Mouse (Mus musculus): ENCODE data around the gene Rhot2.
"Not testable (repeated sequence)": the region's sequence is repeated elsewhere in the genome, so short reads cannot be mapped to it uniquely, and the experiment has no call there.

Rhot2 gene

DNA sequence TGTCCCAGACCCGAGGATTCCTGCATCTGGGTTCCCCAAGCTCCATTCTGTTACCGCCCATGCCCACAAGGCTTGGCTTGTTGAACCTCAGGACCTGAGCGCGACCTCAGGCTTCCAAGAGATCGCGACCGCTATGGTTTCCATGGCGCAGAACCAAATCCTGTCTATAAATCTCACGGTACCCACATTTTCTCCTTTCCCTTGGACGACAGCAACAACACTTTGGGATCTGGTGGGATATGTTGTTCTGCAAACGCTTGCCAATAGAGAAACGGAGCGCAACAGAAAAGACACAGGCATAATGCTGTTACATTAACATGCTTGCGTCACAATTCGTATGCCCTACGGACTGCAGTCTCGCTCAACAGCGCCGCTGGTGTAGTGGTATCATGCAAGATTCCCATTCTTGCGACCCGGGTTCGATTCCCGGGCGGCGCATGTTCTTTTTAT lies 30.1 kb upstream of the Rhot2 start, which contains the start of gene Mettl26:
TSS of gene Mettl26 (plus strand) at position 354 of the 450 bp plus-strand sequence.
- DNase-seq (ENCODE audit: extremely low read depth, low read depth) = peak; percentile 77

- peak; percentile 12 for DNase-seq (ENCODE audit: extremely low read depth, low read depth)
These were observed 29.6 kb upstream of the Rhot2 start for GRCm38 (mm10) chr17:25874148-25874720.

- peak; percentile 53 for DNase-seq (ENCODE audit: extremely low read depth, low read depth)
These were observed 28.9 kb upstream of the Rhot2 start for GRCm38 (mm10) chr17:25873405-25874147.

DNA sequence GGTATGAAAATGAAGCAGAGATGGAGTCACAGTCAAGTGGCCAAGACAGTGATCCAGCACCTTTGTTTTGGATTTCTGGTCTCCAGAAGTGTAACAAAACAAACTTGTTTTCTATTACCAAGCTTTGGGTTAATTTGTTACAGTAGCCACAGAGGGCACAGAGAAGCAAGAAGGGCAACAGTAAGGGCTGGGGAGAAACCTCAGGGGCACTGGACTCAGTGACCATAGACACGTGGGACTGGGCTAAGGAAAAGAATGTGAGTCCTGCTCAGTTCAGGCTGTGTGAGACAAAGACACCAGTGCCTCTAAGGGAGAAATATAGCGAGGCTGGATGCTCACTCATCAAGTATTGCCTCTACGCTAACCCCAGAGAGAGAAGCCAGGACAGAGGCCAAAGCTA lies 28.0 kb upstream of the Rhot2 start:
- no peak for DNase-seq (ENCODE audit: extremely low read depth, low read depth)

GRCm38 (mm10) chr17:25871566-25871965 lies 26.9 kb upstream of the Rhot2 start:
- not testable (repeated sequence) for DNase-seq (ENCODE audit: extremely low read depth, low read depth)

DNA sequence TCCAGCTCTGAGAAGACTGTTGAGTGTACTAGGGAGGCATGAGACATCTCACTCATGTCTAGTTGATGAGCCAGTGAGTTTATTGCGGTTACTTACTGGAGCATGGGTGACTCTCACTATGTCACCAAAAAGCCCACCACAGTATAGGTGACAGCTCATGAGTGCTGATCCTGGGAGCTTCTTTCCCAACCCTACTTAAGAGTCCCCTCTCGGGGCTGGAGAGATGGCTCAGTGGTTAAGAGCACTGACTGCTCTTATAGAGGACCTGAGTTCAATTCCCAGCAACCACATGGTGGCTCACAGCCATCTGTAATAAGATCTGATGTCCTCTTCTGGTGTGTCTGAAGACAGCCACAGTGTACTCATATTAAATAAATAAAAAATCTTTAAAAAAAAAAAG lies 25.3 kb upstream of the Rhot2 start:
- no peak for DNase-seq (ENCODE audit: extremely low read depth, low read depth)

GRCm38 (mm10) chr17:25869498-25869897 lies 24.8 kb upstream of the Rhot2 start:
- no peak for DNase-seq (ENCODE audit: extremely low read depth, low read depth)

DNA sequence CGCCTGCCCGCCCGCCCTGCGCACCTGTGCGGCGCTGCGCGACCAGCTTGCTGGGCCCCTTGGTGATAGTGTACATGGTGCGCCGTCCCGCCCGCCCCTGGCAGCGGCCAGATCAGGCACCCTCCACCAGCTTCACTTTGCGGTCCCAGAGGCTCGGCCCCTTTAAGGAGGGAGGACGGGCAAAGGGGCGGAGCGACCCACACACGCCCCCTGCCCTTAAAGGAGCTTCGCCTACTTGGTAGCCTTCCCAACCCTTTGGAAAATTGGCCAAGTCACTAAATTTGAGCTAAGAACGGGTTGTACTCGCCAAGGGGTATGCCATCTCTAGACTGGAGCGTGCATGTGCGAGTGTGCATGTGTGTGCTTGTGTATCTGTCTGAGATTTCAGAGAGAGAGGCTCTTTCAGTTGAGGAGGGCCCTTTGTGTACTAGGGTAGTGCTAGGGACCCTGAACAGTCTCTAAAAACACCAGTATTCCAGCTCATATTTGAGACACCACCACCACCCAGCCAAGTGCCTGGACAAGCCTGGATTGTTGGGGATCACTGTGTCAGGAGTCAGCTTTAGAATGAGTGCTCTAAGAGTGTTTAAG lies 24.0 kb upstream of the Rhot2 start, which contains the start of gene Mcrip2:
TSS of gene Mcrip2 (minus strand) at position 164 of the 591 bp plus-strand sequence.
- DNase-seq (ENCODE audit: extremely low read depth, low read depth) = peak; percentile 63

DNA sequence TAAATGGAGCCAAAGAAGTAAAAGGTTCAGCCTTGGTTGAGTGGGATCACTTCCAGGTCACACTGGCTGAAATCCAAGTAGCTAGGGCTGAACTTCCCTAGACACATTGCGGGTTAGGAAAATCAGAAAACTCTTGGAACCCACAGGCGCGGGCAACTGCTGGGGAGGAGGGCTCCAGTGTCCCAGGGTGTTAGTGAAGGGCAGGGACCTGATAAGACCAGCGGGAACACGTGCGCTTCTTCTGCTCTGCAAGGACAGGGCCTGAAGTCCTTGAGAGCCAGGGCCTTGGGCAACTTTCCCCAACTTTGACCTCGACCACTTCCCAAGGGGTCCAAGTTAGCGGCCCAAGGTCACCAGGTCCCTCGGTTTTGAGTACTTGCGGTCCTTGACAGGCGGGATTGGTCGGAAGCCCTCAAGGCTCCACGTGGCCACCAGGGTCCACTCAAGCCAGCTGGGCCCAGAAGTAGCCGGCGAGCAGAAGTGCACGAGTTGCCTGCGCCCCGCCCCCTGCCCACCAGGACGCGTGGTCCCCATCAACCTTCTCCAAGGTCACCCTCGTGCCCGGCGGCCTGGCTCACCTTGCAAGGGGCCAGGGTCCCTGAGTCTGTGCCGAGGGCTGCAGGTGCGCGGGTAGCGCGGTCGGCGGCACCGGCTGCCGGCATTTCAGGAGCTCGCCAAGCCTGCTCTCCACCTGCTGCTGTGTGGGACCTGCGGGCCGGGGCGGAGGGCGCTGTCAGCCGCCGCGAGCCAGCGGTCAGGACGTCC lies 23.4 kb upstream of the Rhot2 start:
- no peak for DNase-seq (ENCODE audit: extremely low read depth, low read depth)

DNA sequence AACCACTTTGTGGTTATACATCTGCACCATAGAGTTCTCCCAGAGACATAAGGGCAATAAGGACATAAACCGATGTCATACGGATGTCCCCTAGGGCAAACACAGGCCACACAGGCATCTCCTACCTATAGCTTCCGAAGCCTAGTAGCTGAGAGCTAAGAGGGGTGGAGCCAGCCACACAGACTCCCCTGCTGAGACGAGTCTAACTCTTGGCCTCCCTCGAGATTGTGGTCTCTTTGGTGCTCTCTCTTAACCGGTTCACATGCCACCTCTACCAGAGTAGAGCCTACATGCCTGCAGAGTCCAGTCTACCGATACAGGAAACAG lies 22.8 kb upstream of the Rhot2 start:
- no peak for DNase-seq (ENCODE audit: extremely low read depth, low read depth)

DNA sequence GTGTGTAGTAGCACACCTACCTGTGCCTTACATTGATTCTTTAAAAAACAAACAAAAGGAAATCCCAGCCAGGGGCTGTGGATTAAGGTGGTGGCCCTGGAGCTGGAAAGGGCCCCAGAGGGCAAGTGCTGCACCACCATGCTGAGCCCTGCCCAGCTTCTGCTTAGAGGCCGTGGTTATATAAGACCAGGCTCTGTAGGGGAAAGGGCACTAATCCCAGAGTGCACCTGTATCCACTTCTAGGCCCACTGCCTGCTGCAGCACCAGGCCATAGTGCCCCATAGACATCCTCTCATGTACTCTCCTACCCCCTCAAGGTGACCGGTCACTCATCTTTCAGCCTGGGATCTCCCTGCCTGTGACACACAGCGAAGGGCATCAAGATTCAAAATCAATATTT lies 21.5 kb upstream of the Rhot2 start:
- DNase-seq (ENCODE audit: extremely low read depth, low read depth) = no peak

- DNase-seq (ENCODE audit: extremely low read depth, low read depth) = no peak
These were observed 20.6 kb upstream of the Rhot2 start for GRCm38 (mm10) chr17:25865288-25865687.

DNA sequence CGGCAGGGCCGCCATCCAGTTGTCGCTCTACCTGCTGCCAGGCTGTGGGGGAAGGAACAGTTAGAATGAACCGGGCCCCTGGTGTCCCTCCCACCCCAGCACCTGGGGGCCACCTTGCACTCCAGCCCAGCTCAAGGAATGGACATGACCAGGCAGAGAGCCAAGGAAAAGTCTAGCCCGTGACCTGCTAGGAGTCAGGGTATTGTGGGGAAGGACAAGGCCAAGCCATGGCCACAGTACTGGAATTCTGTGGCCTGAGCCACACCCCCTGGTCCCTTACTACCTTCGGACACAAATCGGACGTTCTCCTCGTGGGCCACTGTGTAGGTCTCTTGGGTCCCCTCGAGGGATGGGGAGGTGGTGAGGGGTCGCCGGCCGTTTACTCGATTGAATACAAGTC lies 19.7 kb upstream of the Rhot2 start:
- DNase-seq (ENCODE audit: extremely low read depth, low read depth) = no peak

- no peak for DNase-seq (ENCODE audit: extremely low read depth, low read depth)
These were observed 19.0 kb upstream of the Rhot2 start for GRCm38 (mm10) chr17:25863681-25864080.

DNA sequence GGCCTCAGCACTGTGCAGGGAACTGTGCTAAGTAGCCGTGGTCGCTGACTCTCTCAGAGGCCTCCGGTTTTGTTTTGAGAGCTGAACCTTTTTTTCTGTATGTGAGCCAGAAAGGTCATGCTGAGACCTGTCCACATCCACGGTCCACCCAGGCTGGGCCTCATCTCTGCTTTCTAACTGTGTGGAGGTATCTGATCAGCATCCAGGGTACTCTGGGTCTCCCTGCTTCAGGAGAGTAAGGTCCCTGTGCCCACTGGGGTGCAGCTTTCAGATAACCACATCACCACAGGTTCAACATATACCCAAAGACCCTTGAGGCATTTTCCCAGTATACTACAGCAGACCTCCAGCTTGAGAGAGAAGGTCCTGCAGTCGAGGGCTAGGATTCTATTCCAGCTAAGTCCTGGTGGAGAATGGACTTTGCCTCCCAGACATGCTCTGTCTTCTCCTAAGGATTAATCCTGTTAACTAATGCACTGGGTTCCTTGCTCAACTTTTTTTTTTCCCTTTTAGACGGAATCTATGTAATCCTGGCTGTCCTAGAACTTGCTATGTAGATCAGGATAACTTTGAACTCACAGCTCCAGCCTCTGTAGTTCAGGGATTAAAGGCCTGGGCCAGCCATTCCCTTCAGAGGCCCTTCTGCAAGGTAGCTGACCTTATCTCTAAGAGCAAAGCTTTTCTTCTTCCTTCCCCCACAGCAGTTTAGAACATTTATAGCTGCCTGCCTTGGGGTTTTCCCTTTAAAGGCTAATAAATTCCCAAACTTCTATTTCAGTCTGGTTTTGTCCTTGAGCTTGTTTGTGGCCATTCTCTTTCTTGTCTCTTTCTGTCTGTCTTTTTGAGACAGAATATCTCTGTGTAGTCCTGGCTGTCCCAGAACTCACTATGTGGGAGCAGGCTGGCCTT lies 17.3 kb upstream of the Rhot2 start:
- DNase-seq (ENCODE audit: extremely low read depth, low read depth) = no peak

DNA sequence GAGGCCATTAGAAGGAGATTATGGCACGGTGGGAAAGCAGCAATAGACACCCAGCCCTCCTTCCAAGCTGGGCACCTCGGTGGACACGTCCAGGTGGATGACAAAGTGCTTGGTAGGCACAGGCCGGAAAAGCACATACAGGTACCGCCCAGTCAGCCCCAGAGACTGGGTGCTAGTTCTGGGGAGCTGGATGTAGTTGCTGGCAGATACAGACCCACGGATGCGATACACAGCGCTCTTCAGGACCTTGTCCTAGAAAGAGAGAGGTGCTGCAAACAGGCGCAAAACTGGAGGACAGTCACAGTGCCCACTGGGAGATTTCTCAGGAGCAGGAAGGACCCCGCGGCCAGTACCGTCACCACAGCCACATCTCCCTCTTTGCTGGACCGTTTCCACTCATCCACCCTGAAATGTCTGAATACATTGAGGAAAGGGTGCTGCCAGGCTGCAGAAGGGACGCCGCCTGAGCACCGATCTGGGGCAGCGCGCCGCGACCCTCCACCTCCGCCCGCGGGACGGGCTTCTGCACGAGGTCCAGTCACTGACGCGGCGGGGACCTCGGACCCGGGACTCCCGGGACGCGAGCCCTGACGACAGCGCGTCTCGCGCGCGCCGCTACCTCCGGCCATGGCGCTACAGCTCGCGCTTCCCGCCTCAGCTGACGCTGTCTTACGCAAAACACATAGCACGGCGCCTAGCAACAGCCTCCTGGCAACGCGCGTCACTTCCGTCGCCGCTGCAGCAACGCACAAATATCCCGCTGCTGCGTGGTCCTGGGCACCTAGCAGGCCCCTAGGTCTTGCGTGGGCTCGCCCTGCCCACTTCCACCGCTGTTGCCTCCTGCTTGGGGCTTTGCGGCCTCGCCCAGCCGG lies 16.4 kb upstream of the Rhot2 start, which contains the start of gene Wdr90:
TSS of gene Wdr90 (minus strand) at position 670 of the 872 bp plus-strand sequence.
- peak; percentile 85 for DNase-seq (ENCODE audit: extremely low read depth, low read depth)

DNA sequence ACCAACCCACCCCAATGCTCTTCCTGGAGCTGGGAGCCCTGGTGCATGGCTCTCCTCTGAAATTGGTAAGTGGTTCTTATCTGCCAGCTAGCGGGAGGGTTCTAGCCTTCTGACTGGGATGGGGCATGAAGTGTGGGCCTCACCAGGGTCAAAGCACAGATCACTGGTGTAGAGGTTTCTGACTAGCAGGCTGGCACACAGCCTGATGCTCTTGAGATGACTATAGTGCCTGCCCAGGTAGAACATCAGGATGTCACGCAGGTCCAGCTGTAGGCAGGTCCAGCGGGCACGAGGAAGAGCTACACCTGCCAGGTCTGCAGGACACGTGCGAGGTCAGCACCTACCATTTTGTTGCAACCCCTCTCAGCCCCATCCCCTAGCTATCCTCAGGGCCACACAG lies 15.6 kb upstream of the Rhot2 start:
- no peak for DNase-seq (ENCODE audit: extremely low read depth, low read depth)

DNA sequence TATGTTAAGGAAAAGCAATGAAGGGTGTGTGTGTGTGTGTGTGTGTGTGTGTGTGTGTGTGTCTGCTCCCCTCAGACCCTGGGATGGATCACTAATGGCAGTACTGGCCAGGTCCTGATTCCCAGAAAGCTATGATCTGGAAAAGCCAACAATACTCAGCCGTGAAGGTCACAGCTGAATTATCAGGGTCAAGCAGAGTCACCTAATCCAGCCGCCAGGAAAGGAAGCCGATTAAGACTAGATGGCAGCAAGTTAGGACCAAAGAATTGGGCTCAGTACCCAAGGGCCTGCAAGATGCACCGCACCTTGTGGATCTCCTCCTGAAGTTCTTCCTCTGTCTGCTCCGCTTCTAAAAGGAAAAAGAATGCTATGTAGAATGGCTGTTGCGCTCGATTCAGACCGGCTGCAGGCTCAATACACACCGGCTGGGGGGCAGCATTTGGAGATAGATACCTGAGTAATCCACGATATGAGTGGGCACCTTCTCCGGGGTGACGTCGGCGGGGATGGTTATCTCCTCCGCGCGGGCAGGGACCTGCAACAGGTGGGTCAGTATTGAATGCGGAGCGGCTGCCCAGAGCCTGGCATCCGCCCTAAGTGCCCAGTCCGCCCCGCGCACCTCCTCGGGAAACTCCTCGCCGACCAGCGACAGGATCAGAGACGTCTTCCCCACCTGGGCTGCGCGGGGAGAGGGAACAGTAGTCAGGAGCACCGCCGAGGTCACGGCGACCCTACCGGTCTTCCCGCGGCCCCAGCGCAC lies 835 bp downstream of the Rhot2 start:
- DNase-seq (ENCODE audit: extremely low read depth, low read depth) = no peak

- no peak for DNase-seq (ENCODE audit: extremely low read depth, low read depth)
These were observed 1.5 kb downstream of the Rhot2 start for GRCm38 (mm10) chr17:25843122-25843521.

Data from MEL-GATA-1-ER (cell line).